Mouse (Mus musculus) fat pad, adult 2 months (tissue): ENCODE results near the gene Apol6.

Source experiments
- DNase-seq: peaks from one replicate; pipeline ENCODE4 v3.0.0-alpha.2; 2011; ENCODE audit warnings: low read depth, low spot score; ENCODE audit errors: extremely low read depth

Apol6 gene

GRCm38 (mm10) chr15:77068439-77068861, 23.9 kb downstream of the Apol6 start:
- no peak for DNase-seq

GRCm38 (mm10) chr15:77069019-77069418, 24.5 kb downstream of the Apol6 start:
- no peak for DNase-seq

- DNase-seq = no peak
These were observed 26.3 kb downstream of the Apol6 start for GRCm38 (mm10) chr15:77070745-77071268.

- no peak for DNase-seq
These were observed 27.0 kb downstream of the Apol6 start for GRCm38 (mm10) chr15:77071501-77071900.

GRCm38 (mm10) chr15:77072556-77073163, 28.1 kb downstream of the Apol6 start:
- DNase-seq = no peak

- no peak for DNase-seq
These were observed 32.0 kb downstream of the Apol6 start for GRCm38 (mm10) chr15:77076523-77076922.

- DNase-seq = no peak
These were observed 33.4 kb downstream of the Apol6 start for GRCm38 (mm10) chr15:77077906-77078305.

- DNase-seq = no peak
These were observed 34.3 kb downstream of the Apol6 start for GRCm38 (mm10) chr15:77078786-77079185.

- no peak for DNase-seq
These were observed 34.8 kb downstream of the Apol6 start for GRCm38 (mm10) chr15:77079256-77079822.

- no peak for DNase-seq
These were observed 35.4 kb downstream of the Apol6 start for GRCm38 (mm10) chr15:77079890-77080361.

- DNase-seq = no peak
These were observed 36.2 kb downstream of the Apol6 start for GRCm38 (mm10) chr15:77080684-77081254.

GRCm38 (mm10) chr15:77081454-77081853, 36.9 kb downstream of the Apol6 start:
- no peak for DNase-seq

- DNase-seq = no peak
These were observed 41.3 kb downstream of the Apol6 start for GRCm38 (mm10) chr15:77085818-77086217.

GRCm38 (mm10) chr15:77086488-77086887, 42.0 kb downstream of the Apol6 start:
- no peak for DNase-seq

- no peak for DNase-seq
These were observed 44.7 kb downstream of the Apol6 start for GRCm38 (mm10) chr15:77089249-77089648.

GRCm38 (mm10) chr15:77090531-77090930, 46.0 kb downstream of the Apol6 start:
- DNase-seq = no peak

GRCm38 (mm10) chr15:77091394-77091793, 46.9 kb downstream of the Apol6 start:
- no peak for DNase-seq

GRCm38 (mm10) chr15:77094431-77094830, 49.9 kb downstream of the Apol6 start:
- DNase-seq = no peak

GRCm38 (mm10) chr15:77095216-77095615, 50.7 kb downstream of the Apol6 start:
- DNase-seq = no peak

- DNase-seq = no peak
These were observed 52.8 kb downstream of the Apol6 start for GRCm38 (mm10) chr15:77097358-77097757.

GRCm38 (mm10) chr15:77099756-77100155, 55.2 kb downstream of the Apol6 start:
- no peak for DNase-seq

GRCm38 (mm10) chr15:77102685-77103084, 58.2 kb downstream of the Apol6 start:
- no peak for DNase-seq
